ENCODE assay signal across 9 mouse cellular contexts in genomic region chr1:119256097-119256473, GRCm38 (mm10).
DNase-seq lines count a peak whose midpoint lies in the region; ATAC-seq lines count a peak whose summit lies in the region.
"Had no signal": no experiment of that assay in that cellular context is flagged by ENCODE, and none has a peak within 500 bp of the region (broad histone marks: within the 10 kb centered on the region; RNA-seq: fewer than 3 reads in every experiment).

No protein-coding gene starts in this region.

- no peaks in the 10 kb centered on the region for H3K9me3 ChIP-seq in kidney, embryonic 15.5 days (replicated peaks)
- H3K9me3 ChIP-seq: liver, embryonic 15.5 days had no signal

- H3K9ac ChIP-seq in kidney, embryonic 15.5 days = no peak overlapping the region
- H3K9ac ChIP-seq: liver, embryonic 15.5 days had no signal

- H3K4me1 ChIP-seq in kidney, embryonic 15.5 days = peaks cover 4% of the 10 kb centered on the region; the same call in 1 of the 2 replicates
- H3K4me1 ChIP-seq: liver, embryonic 15.5 days had no signal

- no peak overlapping the region for H3K4me2 ChIP-seq in kidney, embryonic 15.5 days
- H3K4me2 ChIP-seq: liver, embryonic 15.5 days had no signal

- ATAC-seq in kidney, embryonic 15.5 days (replicated peaks; ENCODE audit: low FRiP score) = peak; percentile 12; the same call in 1 of the 2 replicates

- H3K27me3 ChIP-seq in kidney, embryonic 15.5 days = no peaks in the 10 kb centered on the region
- H3K27me3 ChIP-seq: liver, embryonic 15.5 days had no signal

- WGBS in kidney, embryonic 15.5 days = 52% methylated on average over 5 of the region's 5 CpGs

- no peak overlapping the region for H3K4me3 ChIP-seq in kidney, embryonic 15.5 days (replicated peaks)
- H3K4me3 ChIP-seq: liver, embryonic 15.5 days had no signal

- H3K27ac ChIP-seq in kidney, embryonic 15.5 days = no peak overlapping the region
- H3K27ac ChIP-seq: liver, embryonic 15.5 days had no signal

- no peaks in the 10 kb centered on the region for H3K36me3 ChIP-seq in kidney, embryonic 15.5 days
- H3K36me3 ChIP-seq: liver, embryonic 15.5 days had no signal

- DNase-seq in kidney, postnatal 14 days = no peak
- DNase-seq in R1 (ENCODE audit: low read depth, low spot score) = peak; percentile 52
- DNase-seq in cerebellum, postnatal 25 days = peak; percentile 33 to 53
- DNase-seq in lung, postnatal 36 days = peak; percentile 53
- no peak for DNase-seq in thymus, adult 18-20 months
- DNase-seq in urinary bladder, adult 2 months (ENCODE audit: low spot score) = no peak
- DNase-seq in gastrocnemius, postnatal 10 days = no peak

Comparison
In these comparisons a context has a peak if more than half of its experiments do, and no peak if none do; other contexts are left out.
1. DNase-seq: peak in R1 (single experiment), cerebellum, postnatal 25 days (2 of 2) and lung, postnatal 36 days (single experiment); none in kidney, postnatal 14 days (single experiment), thymus, adult 18-20 months (0 of 2), urinary bladder, adult 2 months (single experiment) and gastrocnemius, postnatal 10 days (single experiment).